Mouse (Mus musculus) kidney, postnatal 0 days (tissue): ENCODE results near the gene Nat14. TPM values are rescaled to one million over a fixed set of nuclear protein-coding genes. Genes with fewer than 3 reads are reported as not detected.
A peak's percentile ranks its signal among the peaks of the same experiment; 100 is the strongest.

Source experiments
- ATAC-seq: fragments of 200-750 bp; cut with Nextera tagmentation; replicated peaks from 2 replicates; pipeline ENCODE4 v1.8.0; 2017; ENCODE audit warnings: low read depth, moderate number of reproducible peaks, moderate TSS enrichment, moderate library complexity; ENCODE audit not compliant: low FRiP score
- DNase-seq: peaks from one replicate; pipeline ENCODE4 v3.0.0-alpha.2; 2016; ENCODE audit warnings: low spot score
- H3K27ac ChIP-seq: fragments of 300-500 bp; sonication (generic); 2 replicates; pipeline ENCODE4 v1.5.1; 2014; ENCODE audit warnings: mild to moderate bottlenecking
- H3K27me3 ChIP-seq: fragments of 300-500 bp; sonication (generic); 2 replicates; pipeline ENCODE4 v1.6.1; 2014; ENCODE audit warnings: low read length, mixed read lengths; ENCODE audit not compliant: insufficient read depth
- H3K36me3 ChIP-seq: fragments of 300-500 bp; sonication (generic); 2 replicates; pipeline ENCODE4 v1.6.1; 2014; ENCODE audit warnings: low read length, mixed read lengths; ENCODE audit not compliant: insufficient read depth
- H3K4me1 ChIP-seq: fragments of 300-500 bp; sonication (generic); replicated peaks from 2 replicates; pipeline ENCODE4 v1.6.1; 2014; ENCODE audit warnings: antibody characterized with exemption, low read length, mixed read lengths; ENCODE audit not compliant: insufficient read depth
- H3K4me2 ChIP-seq: fragments of 300-500 bp; sonication (generic); 2 replicates; pipeline ENCODE4 v1.6.1; 2014; ENCODE audit warnings: mild to moderate bottlenecking, low read length, moderate library complexity, mixed read lengths
- H3K4me3 ChIP-seq: fragments of 300-500 bp; sonication (generic); replicated peaks from 2 replicates; pipeline ENCODE4 v1.5.1; 2014; ENCODE audit warnings: low read depth, low read length
- H3K9ac ChIP-seq: fragments of 300-500 bp; sonication (generic); 2 replicates; pipeline ENCODE4 v1.6.1; 2014; ENCODE audit warnings: low read depth, low read length
- H3K9me3 ChIP-seq: fragments of 300-500 bp; sonication (generic); replicated peaks from 2 replicates; pipeline ENCODE4 v1.6.1; 2016; ENCODE audit warnings: low read length, inconsistent platforms, mixed read lengths
- CTCF ChIP-seq: IDR thresholded peaks from 2 replicates; pipeline ENCODE4 v1.5.1; 2016; ENCODE audit warnings: antibody characterized with exemption, low read depth, mild to moderate bottlenecking, moderate library complexity
- WGBS: fragments of 180-500 bp; shearing (Covaris S2); extraction: QIAGEN DNeasy Blood & Tissue Kit; methylation state at CpG from one replicate; pipeline ENCODE4 v1.1.7; 2014; 5-methylcytosine and 5-hydroxymethylcytosine counted together
- polyA plus RNA-seq: library from polyadenylated mRNA; unstranded; fragments of >200 nt; fragmentation: Nextera tagmentation; extraction: Ambion mirVana; gene quantifications from 2 replicates; pipeline ENCODE4 v1.2.1, GENCODE M21; 2015

The Nat14 gene
- polyA plus RNA-seq, 1 experiment from 2014 or later: 2.6 TPM

- H3K27ac ChIP-seq: no peak overlapping the region
- H3K9me3 ChIP-seq: no peaks in the 10 kb centered on the region
- TF ChIP-seq CTCF: no peak
- no peak overlapping the region for H3K9ac ChIP-seq
- H3K4me1 ChIP-seq: no peaks in the 10 kb centered on the region
- 82% methylated on average over 19 of the region's 19 CpGs for WGBS
- no peaks in the 10 kb centered on the region for H3K27me3 ChIP-seq
- no peak overlapping the region for H3K4me3 ChIP-seq
- H3K36me3 ChIP-seq: no peaks in the 10 kb centered on the region
- no peak overlapping the region for H3K4me2 ChIP-seq
- DNase-seq (no peak), ATAC-seq (no peak)
Observed at GRCm38 (mm10) chr7:4950561-4951342, 28.9 kb downstream of the Nat14 start.

GRCm38 (mm10) chr7:4953815-4954445 is 32.1 kb downstream of the Nat14 start:
- Histone ChIP-seq H3K4me2 (no peak overlapping the region), H3K27me3 (no peaks in the 10 kb centered on the region), H3K4me1 (no peaks in the 10 kb centered on the region), H3K4me3 (no peak overlapping the region), H3K9ac (no peak overlapping the region), H3K9me3 (no peaks in the 10 kb centered on the region), H3K36me3 (no peaks in the 10 kb centered on the region), H3K27ac (no peak overlapping the region)
- WGBS: 18% methylated on average over 10 of the region's 10 CpGs
- no peak; the same call in 1 of the 2 replicates for ATAC-seq
- no peak for TF ChIP-seq CTCF
- no peak for DNase-seq

GRCm38 (mm10) chr7:4957361-4957760 is 35.5 kb downstream of the Nat14 start:
- no peaks in the 10 kb centered on the region for H3K9me3 ChIP-seq
- TF ChIP-seq CTCF: no peak
- H3K9ac ChIP-seq: 0 out of 2 replicates have a peak overlapping the region, but pooled peaks have one; percentile 14
- WGBS: 78% methylated on average over 10 of the region's 10 CpGs
- H3K4me3 ChIP-seq: no peak overlapping the region
- DNase-seq (no peak), ATAC-seq (no peak)
- no peak overlapping the region for H3K4me2 ChIP-seq
- no peaks in the 10 kb centered on the region for H3K36me3 ChIP-seq
- no peak overlapping the region for H3K27ac ChIP-seq
- H3K4me1 ChIP-seq: no peaks in the 10 kb centered on the region
- no peaks in the 10 kb centered on the region for H3K27me3 ChIP-seq

- no peak for ATAC-seq
Observed at GRCm38 (mm10) chr7:4963527-4963926, 41.7 kb downstream of the Nat14 start.

GRCm38 (mm10) chr7:4964272-4964671 is 42.4 kb downstream of the Nat14 start, which contains the start of gene Sbk2:
Gene Sbk2 (minus strand): TSS chr7:4964406.
- peak; percentile 89 for ATAC-seq
- peak within 1 kb of the TSS; percentile 36 for H3K4me2 ChIP-seq
- DNase-seq: peak; percentile 85
- H3K4me1 ChIP-seq: no peaks in the 10 kb centered on the region
- H3K9ac ChIP-seq: no peak within 1 kb of the TSS
- no peak within 1 kb of the TSS for H3K27ac ChIP-seq
- no peaks in the 10 kb centered on the region for H3K9me3 ChIP-seq
- H3K4me3 ChIP-seq: no peak within 1 kb of the TSS
- H3K27me3 ChIP-seq: no peaks in the 10 kb centered on the region
- no peaks in the 10 kb centered on the region for H3K36me3 ChIP-seq
- WGBS: 3% methylated on average over 10 of the region's 10 CpGs
- peak; percentile 75 for TF ChIP-seq CTCF

More at GRCm38 (mm10) chr7:4963527-4963926, 41.7 kb downstream of the Nat14 start:
- no peak overlapping the region for H3K9ac ChIP-seq
- TF ChIP-seq CTCF: peak; percentile 14; the same call in 1 of the 2 replicates
- H3K27ac ChIP-seq: no peak overlapping the region
- H3K4me2 ChIP-seq: no peak overlapping the region
- H3K36me3 ChIP-seq: no peaks in the 10 kb centered on the region
- 64% methylated on average over 5 of the region's 5 CpGs for WGBS
- no peak for DNase-seq
- no peaks in the 10 kb centered on the region for H3K4me1 ChIP-seq
- no peak overlapping the region for H3K4me3 ChIP-seq
- H3K27me3 ChIP-seq: no peaks in the 10 kb centered on the region
- no peaks in the 10 kb centered on the region for H3K9me3 ChIP-seq

- H3K4me3 ChIP-seq: no peak overlapping the region
- no peak for TF ChIP-seq CTCF
- ATAC-seq (no peak), DNase-seq (no peak)
- WGBS: 86% methylated on average over 5 of the region's 5 CpGs
- no peaks in the 10 kb centered on the region for H3K27me3 ChIP-seq
- no peak overlapping the region for H3K27ac ChIP-seq
- H3K36me3 ChIP-seq: no peaks in the 10 kb centered on the region
- H3K9me3 ChIP-seq: no peaks in the 10 kb centered on the region
- H3K4me2 ChIP-seq: no peak overlapping the region
- no peaks in the 10 kb centered on the region for H3K4me1 ChIP-seq
- H3K9ac ChIP-seq: no peak overlapping the region
Observed at GRCm38 (mm10) chr7:4964988-4965387, 43.2 kb downstream of the Nat14 start.
